Mouse (Mus musculus) stomach, embryonic 16.5 days (tissue): ENCODE results near the gene Dmbt1. TPM values are rescaled to one million over a fixed set of nuclear protein-coding genes. Genes with fewer than 3 reads are reported as not detected.

Source experiments
- polyA plus RNA-seq: library from polyadenylated mRNA; unstranded; fragments of >200 nt; fragmentation: Nextera tagmentation; extraction: Ambion mirVana; gene quantifications from 2 replicates; pipeline ENCODE4 v1.2.1, GENCODE M21; 2015

Gene Dmbt1
- polyA plus RNA-seq, 1 experiment from 2014 or later = 68.6 TPM

Other genes starting within 250 kb of the Dmbt1 start
- 57.2 and 64.6 TPM in 2 replicates for gene Plekha1, start 166.3 kb upstream of the Dmbt1 start, polyA plus RNA-seq
- 30.3 and 32.2 TPM in 2 replicates for gene Htra1, start 95.9 kb upstream of the Dmbt1 start, polyA plus RNA-seq
- gene 4933402N03Rik, start 114.3 kb downstream of the Dmbt1 start, polyA plus RNA-seq = not detected in 2 replicates
- gene 5430419D17Rik, start 142.3 kb downstream of the Dmbt1 start, polyA plus RNA-seq = 0.04 and 0.05 TPM in 2 replicates